Mouse (Mus musculus) frontal cortex, adult 2 months (tissue): Measurements from ENCODE around the gene Ppp3ca. TPM values are rescaled to one million over a fixed set of nuclear protein-coding genes. Genes with fewer than 3 reads are reported as not detected.
A peak's percentile ranks its signal among the peaks of the same experiment; 100 is the strongest.

Source experiments
- DNase-seq, 2 experiments: peaks; one replicate each; pipeline ENCODE4 v3.0.0; 2022; ENCODE audit warnings: low spot score in 1 of 2; ENCODE audit errors: extremely low spot score in 1 of 2
- polyA plus RNA-seq: library from polyadenylated mRNA; depleted of rRNA; stranded (reverse); fragments of >200 nt; gene quantifications from 2 replicates; pipeline ENCODE4 v1.2.3, GENCODE M21; 2012

Ppp3ca gene
- polyA plus RNA-seq, 1 experiment = 403 TPM

DNA sequence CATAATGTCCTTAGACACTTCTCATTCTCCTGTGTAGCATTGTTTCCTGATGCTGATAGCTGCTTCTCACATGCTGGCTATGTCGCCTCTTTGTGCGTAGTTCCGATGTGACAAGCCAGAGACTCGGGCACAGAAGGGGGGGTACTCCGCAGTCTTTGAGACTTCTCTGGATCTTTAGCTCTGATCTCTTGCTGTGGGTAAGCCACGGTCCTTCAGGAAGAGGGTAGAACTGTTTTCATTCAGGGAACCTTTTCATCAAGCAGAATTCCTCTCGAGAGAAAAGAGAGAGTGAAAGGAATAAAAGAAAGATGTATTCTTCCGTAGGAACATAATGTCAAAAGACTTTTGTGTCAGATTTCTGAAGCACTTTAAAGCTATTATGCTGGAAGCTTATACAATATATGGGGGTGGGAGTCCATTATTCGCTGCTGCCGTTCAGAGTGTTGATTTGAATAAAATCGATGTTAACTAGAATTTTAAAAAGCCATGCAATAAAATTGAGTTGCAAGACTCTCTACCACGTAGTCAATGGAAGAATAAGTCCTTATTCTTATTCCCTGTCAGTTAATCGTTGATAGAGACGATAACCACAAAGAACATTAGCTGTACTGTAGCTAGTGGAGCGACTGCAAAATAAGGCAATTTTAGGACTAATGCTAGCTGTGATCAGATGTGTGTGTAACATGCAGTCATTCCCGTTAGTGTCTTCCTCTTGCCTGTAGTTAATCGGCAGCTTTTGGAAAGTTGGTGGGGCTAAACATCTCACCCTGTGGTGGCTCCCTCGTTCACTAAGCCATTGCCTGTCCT lies 223.9 kb downstream of the Ppp3ca start:
- no peak for DNase-seq

DNA sequence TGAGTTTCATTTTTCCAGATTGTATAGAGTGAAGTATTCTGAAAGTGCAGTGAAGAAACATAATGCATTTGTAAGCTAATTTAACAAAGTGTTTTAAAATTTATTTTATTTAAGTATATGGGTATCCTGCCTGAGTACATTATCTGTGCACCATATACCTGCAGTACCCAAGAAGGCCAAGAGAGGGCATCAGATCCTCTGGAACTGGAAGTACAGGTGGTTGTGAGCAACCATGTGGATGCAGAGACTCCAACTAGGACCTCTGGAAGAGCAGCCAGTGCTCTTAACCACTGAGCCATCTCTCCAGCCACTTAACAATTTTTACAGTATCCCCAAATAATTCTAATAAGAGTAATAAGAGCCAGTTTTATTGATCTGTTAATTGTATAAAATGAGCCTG lies 225.6 kb downstream of the Ppp3ca start:
- peak in 1 of 2 experiments; percentile 37 for DNase-seq

DNA sequence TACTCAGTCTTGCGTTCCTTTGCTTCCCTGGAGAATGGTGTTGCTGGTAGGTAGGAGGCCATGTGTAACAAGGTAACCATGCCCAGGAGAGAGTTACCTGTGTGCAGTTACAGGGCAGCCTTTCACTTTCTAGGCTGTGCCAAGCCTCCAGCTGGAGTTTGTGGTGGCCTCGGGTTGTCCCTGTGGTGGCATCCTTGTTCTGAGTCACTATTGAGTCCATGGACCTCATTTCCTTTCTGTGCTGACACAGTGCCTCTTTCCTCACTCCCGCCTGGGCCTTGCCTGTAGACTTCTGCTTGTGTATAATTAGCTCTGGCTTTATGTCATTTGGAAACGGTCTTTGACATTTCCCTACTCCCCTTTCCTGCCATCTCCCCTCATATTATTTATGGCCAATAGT lies 226.4 kb downstream of the Ppp3ca start:
- no peak for DNase-seq

DNA sequence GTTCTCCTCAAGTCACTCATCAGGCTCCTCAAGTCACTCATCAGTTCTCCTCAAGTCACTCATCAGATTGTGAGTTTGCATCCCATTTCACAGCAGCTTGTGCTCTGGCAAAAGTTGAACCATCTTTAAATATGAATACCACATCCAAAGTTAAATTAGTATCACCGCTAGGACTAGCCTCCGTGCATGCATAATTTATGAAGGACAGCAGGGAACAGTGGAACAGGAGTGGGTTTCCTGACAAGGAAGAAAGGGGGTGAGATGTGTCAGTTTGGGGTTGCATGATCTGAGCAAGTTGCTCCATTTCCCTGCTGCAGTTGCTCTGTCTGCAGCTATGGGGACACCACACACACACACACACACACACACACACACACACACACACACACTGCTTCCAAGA lies 229.8 kb downstream of the Ppp3ca start:
- DNase-seq = peak; percentile 31 to 37

DNA sequence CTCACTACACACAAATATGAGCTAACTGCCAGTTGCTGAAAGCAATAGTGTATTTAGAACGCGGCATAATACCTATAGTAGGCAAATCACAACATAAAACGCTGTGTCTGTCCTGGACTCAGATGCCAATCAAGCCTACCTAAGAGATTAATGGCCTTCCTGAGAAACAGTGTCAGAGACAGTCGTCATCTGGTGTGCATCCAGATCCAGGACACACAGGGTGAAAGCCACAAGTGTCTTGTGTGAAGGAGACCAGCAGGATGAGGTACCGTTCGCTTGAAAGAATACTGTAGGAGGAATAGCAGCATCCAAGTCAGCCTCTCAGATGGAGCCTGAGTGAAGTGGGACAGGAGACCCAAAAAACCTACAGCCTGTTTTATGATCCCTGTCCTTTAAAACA lies 231.1 kb downstream of the Ppp3ca start:
- DNase-seq = no peak

DNA sequence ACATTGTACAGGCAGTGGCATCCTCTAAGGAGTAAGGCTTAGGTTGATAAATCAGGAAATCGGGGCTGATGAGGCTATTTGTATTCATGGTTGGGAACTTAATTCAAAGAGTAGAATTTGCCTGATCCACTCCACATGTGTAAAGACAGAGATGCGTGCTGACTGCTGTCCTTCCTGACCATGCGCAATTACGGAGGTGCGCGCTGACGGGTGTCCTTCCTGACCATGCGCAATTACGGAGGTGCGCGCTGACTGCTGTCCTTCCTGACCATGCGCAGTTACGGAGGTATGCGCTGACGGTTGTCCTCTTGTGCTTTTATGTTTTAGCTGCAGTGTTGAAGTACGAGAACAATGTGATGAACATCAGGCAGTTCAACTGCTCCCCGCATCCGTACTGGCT lies 232.9 kb downstream of the Ppp3ca start:
- DNase-seq = no peak

DNA sequence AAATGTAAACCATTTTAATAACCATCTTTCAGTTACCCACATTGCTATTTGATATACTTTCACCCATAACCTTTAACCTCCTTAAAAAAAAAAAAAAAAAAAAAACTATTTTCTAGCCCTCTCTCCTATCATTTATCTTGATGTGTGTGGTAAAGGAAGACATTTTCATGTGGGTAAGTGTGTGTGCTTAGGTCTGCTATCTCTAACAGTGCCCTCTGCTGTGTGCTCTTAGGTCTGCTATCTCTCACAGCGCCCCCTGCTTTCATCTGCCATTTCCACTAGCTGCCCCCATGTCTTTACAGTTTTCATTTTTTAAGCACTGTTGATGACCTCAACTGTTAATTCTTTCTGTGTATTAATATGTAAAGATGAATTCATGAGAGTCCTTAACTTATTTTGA lies 235.7 kb downstream of the Ppp3ca start:
- no peak for DNase-seq

DNA sequence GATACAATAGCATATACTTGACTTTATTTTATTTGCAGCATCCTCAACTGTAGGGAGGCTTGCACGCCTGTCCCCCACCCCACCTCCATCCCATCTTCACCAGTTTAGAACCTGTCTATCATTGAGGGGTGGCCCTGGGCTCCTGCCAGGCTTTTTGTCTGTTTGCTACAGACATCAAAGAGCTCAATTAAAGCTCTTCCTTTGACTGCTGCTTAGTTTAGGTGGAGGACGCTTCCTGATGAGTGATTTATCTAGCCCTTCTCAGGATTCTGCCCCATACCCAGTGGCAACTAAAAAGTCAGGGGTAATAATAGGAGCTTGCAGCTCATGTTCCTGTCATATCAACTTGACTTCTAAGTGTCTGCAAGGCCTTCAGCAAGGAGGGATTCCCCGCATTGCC lies 239.6 kb downstream of the Ppp3ca start:
- DNase-seq = no peak

DNA sequence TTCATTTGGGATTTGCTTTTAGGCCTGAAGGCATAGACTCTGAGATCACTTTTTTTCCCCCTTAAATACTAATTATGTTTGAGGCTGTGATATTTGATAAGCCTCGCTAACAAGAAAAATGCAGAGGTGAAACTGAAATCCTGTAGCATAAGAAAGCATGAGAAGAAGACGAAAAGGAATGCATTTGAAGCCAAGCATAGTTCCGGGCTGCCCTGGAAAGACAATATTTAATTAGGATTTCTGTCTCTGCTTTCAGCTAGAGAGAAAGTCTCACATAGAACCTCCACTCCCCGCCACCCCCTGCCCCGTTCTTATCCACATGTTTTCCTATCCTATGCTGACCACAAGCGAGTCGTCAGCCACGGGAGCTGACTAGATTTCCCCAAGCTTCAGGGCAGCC lies 241.4 kb downstream of the Ppp3ca start:
- DNase-seq = no peak

DNA sequence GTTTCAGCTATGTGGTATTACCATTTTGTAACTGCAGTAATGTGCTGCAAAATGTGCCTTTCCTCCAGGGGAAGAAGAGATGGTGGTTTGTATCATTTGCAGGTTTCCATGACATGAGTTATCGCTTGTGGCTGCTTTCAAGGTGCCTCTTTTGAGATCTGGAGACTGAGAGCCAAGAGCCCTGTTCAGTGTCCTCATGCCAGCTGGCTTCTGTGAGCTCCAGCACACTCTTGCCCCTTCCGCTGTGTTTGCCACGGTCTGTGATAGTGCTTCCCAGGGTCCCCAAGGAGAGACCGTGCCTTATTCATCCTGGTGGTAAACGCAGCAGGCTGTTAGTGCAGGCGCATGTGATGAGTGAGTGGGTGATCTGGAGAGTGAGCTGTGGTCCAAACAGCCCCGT lies 247.2 kb downstream of the Ppp3ca start:
- DNase-seq = no peak

DNA sequence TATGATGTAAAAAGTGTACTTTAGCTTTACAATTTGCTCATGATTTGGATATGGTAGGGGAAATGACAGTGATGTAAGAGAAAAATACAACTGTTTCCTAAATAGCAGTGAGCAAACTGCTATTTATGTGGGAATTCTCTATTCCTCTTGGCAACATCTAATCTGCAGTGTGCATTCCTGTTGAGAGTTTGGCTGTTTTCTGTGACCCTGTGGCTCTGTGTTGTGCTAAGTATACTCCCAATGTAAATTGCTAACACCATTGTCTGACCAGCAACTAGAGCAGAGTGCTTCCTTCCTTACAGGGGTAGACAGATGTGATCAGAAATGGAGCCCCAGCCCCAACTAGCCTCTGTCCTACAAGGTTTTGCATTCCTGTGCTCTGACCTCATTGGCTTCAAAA lies 263.1 kb downstream of the Ppp3ca start:
- DNase-seq = no peak

DNA sequence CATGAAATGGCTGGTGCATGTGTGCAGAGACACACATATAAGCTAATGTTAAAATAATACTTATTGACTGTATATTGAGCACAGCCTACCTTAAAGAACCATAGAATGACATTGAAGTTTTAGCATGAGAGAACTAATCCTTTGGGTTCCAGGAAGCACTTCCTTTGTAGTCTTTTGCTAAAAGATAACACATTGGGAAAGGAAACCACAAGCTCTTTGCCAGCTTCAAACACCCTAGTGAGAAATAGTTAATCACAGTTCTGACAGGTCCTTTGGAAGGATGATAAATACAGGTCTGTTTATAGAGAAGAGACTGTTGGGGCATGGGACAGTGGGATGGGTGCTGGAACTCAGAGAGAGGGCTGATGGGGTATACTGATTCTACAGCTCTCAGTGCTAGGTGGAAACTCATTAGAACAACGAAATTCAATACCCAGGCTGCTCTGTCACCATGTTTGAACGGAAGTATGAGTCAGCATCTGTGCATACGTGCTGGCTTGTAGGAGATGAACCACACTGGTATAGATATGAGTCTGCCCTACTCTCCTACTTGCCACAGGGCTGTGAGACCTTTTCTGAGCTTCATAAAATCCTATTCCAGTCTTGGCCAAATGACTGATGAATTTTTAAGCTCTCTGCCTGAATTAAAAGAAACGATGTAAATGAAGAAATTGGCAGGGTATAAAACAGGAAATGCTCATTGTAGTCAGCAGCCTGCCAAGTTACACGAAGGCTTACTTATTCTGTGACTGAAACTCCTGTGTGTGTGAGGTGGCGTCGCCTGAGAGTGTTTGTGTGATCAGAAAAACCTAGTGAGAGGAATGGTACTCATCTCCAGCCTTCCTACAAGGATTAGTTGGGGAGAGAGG lies 271.0 kb downstream of the Ppp3ca start:
- DNase-seq = peak in 1 of 2 experiments; percentile 55

DNA sequence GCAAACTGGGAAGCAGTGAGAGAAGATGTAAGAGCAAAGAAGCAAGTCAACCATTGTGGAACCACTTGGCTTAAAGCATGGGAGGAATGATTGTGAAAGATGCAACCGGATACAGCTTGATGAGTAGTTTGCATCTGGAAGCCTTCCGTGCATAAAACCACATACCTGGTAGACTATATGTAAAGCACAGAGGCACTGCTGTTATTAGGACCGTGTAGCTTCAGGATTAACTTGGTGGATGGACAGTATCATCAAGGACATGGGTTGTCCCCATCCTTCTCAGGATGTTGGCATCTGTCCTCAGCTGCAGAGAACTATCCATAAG lies 271.6 kb downstream of the Ppp3ca start:
- no peak for DNase-seq

DNA sequence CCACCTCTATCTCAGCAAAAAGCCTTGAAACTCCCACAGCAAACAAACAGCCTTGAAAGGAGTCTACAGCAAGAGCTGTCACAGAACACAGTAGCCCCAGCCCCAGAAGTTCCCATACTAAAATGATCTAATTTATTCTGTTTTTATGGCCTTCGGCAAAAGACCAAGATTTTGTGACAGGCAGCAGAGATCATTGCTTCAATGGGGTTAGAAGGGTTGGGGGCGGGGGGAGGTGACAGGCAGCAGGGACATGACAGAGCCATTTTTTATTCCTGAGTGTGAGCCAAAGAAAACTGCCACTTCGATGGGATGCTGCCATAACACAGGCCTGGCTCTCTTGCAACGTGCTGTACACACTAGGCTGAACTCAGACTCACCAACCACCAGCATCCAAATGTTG lies 275.6 kb downstream of the Ppp3ca start:
- no peak for DNase-seq

DNA sequence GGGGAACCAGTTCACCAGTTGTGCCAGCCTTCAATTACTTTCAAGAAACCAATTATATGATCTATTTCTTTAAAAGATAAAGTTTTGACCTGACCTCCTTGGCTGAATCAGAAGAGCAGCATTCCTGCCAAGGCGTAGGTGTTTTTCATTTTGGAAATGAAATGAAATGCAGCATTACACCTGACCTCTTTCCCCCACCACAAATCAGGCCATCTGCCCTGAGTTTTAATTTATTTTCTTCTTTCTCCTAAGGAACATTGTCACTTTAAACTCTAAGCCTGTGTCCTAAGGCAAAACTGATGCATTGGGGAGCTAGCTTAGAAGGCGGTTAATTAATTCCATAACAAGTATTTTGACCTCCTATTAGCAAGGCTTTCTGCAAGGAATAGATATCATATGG lies 276.7 kb downstream of the Ppp3ca start:
- no peak for DNase-seq

DNA sequence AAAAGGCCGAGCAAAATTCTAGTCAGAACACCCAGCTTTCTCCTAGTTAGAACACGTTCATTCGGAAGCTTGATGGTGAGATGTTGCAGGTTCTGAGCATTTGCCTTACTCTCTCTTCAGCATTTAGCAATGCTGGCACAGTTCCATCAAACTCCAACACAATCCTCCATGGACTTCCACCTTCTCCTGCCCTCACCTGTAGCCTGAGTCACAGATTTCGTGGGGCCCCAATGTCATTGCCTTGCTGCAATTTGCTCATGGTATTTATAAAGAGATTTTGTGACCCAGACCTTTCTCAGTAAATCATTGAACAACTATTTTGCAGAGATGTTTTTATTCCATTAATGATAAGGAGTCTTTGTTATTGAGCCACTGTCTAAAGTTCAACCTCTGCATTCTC lies 278.2 kb downstream of the Ppp3ca start:
- DNase-seq = no peak

DNA sequence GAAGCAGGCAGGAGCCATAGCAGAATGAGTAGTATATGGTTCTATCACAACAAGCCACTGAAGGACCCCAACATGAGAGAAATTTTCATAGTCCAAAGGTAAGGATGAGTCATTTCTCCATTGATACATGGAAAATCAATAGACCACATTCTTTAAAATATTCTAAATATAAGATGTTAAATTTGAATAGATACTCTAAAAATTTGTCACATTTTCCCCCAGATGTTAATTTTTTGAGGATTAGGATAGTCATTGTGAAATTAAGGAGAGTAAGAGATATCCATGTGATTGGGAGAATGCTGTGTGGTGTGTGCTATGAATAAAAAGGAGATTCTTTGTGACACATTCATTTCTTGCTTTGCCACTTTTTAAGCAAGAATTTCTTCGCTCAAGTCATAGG lies 281.9 kb downstream of the Ppp3ca start:
- no peak for DNase-seq

DNA sequence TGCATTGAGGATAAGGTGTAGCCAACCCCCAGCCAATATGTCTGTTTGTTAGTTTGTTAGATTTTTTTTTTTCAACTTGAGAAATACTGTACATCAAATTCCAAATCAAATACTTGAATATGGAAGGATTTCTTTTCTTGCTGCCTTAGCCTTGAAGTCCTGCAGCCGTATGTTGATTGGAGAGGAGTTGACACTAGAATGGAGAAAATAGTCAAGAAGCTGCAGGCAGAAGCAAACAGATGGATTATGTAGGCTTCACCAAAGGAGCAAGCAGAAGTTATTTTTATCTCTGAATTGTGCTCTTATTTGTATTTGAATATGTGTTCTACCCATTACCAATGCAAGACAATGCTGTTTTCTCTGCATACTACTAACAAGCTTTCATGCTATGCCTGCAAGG lies 282.9 kb downstream of the Ppp3ca start:
- no peak for DNase-seq

DNA sequence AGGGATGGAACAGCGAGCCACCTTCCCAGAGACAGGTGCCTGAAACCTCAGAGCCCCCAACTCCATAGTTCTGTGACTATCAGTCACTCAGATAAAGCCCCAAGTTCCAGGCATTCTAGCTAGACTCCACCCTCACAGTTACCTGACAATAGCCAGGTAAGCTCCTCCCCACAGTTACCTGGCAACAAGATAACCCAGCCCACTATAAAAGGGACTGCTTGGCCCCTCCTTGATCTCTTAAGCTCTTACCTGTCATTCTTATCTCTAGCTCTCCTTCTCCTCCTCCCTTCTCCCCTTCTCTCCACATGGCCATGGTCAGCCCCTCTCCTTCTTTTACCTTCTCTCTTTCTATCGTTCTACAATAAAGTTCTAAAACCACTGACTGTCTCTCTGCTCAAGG lies 285.1 kb downstream of the Ppp3ca start:
- no peak for DNase-seq

DNA sequence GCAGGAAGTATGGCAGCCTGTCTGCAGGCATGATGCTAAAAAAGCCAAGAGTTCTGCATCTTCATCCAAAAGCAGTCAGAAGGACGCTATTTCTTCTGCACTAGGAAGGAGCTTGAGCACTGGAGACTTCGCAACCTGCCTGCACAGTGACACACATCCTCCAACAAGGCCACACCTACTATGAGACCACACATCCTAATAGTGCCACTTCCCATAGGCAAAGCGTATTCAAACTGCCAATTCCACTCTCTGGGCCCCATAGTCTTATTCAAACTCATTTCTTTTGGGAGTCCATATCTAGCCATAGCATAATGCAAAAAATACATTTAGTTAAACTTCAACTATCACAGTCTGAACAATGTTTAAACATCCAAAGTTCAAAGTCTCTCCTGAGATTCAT lies 290.4 kb downstream of the Ppp3ca start:
- DNase-seq = no peak

DNA sequence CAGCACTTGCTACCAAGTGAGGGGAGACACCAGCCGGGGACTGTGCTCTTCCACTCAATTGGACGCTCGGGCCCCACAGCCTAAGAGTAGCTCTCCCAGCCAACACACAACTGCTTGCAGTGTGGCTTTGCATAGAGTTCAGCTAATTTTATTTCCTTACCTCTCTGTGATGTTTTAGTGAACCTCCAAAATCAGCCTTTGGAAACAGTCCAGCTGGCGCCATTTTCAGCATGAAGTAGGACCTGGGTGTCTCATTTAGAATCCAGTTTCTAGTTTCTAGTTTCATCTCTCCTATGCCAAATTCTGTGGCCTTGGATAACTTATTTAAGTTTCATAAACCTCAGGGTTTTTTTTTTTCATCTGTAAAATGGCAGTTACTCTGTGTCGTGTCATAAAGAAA lies 296.9 kb downstream of the Ppp3ca start:
- no peak for DNase-seq

DNA sequence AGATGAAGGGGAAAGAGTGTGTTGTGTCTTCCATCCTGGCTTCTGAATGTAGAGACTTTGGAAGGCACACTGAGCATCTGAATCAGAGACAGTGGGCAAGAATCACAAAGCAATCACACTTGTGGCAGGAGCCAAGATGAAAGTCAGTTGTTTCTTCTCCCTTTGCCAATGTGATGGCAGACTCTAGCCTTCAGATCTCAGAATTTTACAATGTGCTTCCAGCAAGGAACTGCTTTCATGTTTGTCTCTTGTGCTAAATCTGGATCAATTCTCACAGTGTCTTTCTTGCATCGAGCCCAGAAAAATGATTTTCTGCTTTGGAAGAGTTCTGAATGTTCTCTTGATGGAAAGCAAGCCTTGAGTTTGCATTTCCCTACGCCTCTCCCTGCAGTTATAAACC lies 297.6 kb downstream of the Ppp3ca start:
- peak; percentile 51 to 55 for DNase-seq
